Mouse (Mus musculus): Measurements from ENCODE around the gene Dppa5a.
"Not testable (repeated sequence)": the region's sequence is repeated elsewhere in the genome, so short reads cannot be mapped to it uniquely, and the experiment has no call there.

Dppa5a gene

GRCm38 (mm10) chr9:78364701-78365100 lies 3.3 kb downstream of the Dppa5a start:
- DNase-seq = no peak

DNA sequence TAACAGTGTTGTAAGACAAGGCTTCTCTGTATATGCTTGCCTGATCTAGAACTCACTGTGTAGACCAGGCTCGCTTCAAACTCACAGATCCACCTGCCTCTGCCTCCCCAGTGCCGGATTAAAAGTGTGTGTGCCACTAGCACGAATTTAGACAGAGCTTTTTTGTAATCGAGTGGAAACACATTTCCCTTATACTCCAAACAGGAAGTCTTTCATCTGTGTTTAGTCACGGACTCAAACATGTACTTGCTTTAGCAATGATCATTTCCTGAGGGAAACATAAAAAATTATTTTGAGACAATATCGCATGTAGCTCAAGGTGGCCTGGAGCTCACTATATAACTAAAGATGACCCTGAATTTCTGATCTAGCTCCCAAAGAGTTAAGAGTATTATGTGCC lies 4.6 kb downstream of the Dppa5a start:
- DNase-seq = no peak

- no peak for DNase-seq
Observed at GRCm38 (mm10) chr9:78360484-78360872, 7.5 kb downstream of the Dppa5a start.

GRCm38 (mm10) chr9:78359750-78360483 lies 8.1 kb downstream of the Dppa5a start:
- DNase-seq = no peak

DNA sequence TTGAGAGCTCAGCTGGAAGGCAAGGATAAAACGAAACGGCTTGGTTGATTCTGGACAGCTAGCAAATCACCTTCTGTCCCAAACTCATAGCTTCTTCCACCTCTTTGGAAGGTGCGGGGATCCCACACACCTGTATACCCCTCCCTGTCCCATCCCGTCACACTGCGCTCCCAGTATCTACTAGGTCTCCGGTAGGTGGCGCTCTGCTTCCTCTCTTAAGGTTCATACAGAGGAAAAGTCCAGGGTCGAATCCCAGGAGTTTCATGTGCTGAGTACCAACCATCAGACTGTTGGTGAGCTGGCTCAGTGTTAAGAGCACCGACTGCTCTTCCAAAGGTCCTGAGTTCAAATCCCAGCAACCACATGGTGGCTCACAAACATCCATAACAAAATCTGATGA lies 9.9 kb downstream of the Dppa5a start:
- DNase-seq = peak; percentile 41 to 64

- no peak for DNase-seq
Observed at GRCm38 (mm10) chr9:78355611-78356010, 12.4 kb downstream of the Dppa5a start, which contains the start of gene Gsta2. Gsta2 (minus strand) TSS chr9:78355788.

DNA sequence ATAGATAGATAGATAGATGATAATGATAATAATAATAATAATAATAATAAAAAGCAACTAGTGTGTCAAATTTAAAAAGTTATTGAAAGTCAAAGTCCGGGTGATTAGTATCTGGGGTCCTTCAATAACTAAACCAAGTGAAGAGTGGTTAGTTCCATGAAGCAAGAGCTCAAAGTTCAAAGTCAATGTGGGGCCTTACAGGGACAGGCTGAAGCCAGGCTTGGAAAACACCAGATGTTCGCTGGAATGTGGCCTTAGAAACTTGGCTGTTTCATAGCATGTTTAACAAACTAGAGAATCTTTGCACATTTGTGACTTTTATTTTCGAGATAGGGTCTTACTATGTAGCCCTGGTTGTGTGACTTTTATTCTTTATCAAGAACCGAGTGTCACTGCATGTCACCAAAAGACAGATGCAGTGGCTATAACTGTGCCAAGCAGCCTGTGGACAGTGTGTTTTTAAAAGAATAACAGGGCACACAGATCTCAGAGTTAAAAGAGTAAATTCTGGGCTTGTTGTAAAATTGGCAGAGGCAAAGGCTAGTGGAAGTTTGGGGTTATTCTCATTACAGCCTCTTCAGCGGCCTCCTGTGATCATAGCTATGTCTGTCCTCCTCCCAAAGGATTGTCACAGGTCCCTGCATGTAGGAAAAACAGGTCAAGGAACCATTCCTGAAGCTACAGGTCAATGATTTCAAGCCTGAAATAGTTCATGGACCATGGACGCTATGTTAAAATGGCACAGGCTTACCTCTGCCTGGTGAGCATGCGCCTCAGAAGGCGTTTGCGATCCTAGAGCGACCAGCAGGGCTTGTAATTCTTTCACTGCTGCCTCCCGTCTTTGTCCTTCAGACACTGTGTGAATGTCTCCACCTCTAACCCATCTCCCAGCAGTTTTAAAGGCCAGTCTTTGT lies 13.1 kb downstream of the Dppa5a start:
- DNase-seq = no peak

DNA sequence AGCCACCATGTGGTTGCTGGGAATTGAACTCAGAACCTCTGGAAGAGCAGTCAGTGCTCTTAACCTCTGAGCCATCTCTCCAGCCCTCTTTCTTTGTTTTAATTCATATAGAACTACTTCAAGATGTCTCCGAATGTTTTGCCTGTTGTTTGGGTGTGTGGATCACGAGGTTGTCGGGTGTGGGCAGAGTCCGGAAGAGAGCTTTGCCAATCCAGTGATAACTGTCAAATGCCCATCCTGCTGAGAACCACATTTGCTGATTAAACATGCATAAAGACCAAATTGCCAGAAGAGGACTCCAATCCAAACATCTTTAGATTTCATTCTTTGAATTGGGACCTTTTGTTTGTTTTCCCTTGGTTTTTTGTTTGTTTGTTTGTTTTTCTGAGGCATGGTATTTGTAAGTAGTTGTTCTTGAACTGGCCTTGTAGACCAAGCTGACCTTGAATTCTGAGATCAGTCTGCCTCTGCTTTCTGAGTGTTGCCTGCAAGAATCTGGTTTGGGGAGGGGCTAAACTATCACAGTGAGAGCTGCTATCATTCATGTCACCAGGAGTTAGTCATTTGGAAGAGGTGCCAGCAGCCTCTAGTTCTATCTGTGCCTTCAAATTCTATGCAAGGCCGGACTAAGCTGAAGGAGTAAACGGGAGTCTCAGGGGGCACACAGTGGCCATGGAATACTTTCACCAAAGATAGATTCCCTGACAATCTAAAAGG lies 16.3 kb downstream of the Dppa5a start:
- no peak for DNase-seq

DNA sequence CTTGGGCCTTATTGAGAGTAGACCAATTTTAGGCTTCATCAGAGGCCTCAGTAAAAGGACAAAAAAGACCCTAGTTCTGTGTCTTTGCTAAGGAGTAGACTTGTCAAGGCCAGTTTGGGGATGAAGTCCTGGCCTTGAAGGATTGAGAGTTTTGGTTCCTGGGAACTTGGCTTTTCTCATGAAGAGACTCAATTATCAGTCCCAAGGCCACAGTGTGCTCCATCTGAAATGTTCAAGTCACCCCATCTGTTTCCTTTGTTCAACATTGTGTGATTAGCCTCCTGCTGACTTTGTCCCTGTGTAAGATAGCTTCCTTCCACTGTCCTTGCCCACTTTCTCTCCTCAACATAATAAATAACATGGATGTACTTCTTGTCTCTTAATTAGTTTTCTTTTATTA lies 18.0 kb downstream of the Dppa5a start:
- DNase-seq = not testable (repeated sequence)

GRCm38 (mm10) chr9:78349141-78349540 lies 18.8 kb downstream of the Dppa5a start:
- DNase-seq = not testable (repeated sequence)

DNA sequence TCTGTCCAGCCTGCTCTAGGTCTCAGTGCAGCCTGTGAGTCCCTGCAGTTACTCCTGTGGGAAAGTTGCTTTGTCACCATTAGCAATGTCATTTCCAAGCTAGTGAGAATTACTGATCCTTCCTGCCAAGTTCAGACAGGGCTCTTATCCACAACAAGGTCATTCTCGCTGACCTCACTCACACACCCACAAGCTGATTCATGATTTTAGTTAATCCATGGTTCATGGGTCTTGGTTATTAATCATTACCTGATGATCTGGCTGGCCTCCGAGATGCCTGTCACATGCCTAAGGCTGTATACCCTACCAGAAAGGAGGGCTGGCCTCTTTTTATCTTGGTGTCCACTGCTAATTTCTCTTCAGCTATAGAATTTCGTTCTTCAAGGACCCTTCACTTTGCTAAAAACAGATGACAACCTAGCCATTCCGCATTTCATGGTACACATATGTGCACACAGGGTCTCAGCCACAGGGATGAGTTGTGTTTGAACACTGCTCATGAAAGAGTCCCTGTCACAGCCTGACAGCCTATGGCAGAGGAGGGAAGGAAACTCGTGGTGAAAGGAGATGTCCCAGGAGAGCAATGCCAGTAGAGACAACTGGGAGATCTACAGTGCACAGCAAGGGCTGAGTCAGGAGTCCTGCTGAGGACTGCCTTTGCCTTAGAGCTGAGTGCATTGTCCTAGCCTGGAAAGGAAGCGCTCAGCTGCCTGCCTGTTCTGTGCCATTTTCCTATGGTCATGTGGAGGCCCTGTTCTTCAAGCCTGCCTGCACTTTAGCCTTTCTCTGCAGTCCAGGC lies 19.6 kb downstream of the Dppa5a start:
- peak in 1 of 2 experiments; percentile 11 for DNase-seq

- peak in 1 of 2 experiments; percentile 46 for DNase-seq
Observed at GRCm38 (mm10) chr9:78347004-78347403, 21.0 kb downstream of the Dppa5a start.

DNA sequence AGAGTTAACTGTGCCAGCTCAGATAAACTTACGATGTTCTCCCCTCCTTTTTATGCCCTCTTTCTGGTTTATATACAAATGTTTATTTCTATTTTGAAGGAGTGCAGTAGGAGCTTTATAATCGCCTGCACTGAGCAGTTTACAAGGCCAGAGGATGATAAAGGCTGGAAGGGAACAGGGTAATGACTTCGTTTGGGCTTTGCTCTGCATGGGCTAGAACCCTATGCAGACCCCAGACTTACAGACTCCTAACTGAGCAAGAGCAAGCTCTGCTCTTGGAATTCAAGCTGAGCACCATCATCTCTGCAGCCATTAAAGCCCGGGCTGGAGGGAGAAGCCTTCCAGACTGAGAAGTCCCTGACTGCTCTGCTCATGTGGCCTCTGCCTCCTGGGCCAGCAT lies 22.7 kb downstream of the Dppa5a start:
- DNase-seq = not testable (repeated sequence)

DNA sequence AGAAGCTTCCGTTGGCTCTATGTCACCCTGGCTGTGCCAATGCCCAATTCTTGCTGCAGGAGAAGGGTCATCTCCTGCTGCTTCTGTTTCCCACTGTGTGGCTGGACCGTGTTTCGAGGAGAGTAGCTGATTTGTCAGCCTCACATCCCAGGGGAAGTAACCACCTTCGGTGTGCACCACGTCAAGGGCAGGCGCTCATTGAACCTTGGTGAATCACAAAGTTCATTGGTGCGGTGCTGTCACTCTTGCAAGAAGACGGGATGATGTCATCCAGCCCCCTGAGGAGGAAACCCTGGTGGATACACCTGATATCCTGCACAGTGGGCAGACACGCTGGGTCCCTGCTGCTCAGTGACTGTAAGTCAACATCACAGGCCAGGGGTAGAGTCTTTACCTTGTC lies 24.9 kb downstream of the Dppa5a start:
- DNase-seq = not testable (repeated sequence)

- DNase-seq = not testable (repeated sequence)
Observed at GRCm38 (mm10) chr9:78342494-78342893, 25.5 kb downstream of the Dppa5a start.

GRCm38 (mm10) chr9:78340324-78340723 lies 27.7 kb downstream of the Dppa5a start:
- DNase-seq = peak; percentile 6 to 16

DNA sequence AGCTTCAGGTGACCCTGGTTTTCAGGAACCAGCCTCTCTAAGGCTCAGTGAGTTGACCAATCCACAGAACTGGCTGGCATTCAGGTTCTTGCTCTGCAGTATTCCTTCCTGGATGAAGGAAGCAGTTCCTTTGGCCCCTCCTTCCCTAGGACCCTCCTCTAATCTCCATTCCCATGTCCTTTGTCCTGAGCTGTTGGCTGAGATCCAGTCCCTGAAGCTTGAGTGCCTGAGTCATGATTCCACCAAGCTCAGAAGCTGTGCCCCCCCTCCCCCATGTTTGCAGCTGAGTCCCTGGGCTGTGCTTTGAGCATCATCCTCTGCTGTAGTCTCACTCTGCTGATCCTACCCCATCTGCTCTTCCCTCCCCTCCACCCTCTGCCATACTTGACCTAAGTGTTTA lies 30.9 kb downstream of the Dppa5a start:
- DNase-seq = not testable (repeated sequence)

DNA sequence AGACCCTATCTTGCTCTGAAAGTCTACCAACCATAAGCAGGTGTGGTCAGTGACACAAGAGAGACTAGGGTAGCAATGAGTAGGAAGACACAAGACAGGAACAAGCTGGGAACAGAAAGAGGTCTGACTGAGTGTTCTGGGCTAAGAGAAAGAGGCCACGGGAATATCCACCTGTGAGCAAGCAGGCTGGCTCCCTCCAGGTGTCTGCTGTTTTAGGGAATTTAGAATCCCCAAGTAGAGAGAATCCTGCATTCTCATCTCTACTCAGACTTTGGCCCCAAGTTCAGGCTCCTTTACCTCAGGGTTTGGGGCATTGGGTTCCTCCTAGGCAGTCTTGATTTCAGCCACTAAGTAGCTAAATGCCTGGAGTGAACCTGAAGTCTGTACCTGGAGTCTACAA lies 40.7 kb downstream of the Dppa5a start, which contains the start of gene Omt2b:
Gene Omt2b, plus strand, starts transcription at position 301 of the 400 bp plus-strand sequence.
- DNase-seq = not testable (repeated sequence)

GRCm38 (mm10) chr9:78319499-78319898 lies 48.5 kb downstream of the Dppa5a start:
- DNase-seq = no peak

Data from lung, adult 18-20 months (tissue).